Comparison of ENCODE assay signal across 24 mouse cellular contexts in genomic region chr2:3796543-3796942, GRCm38 (mm10).
A peak's percentile ranks its signal among the peaks of the same experiment; 100 is the strongest.
DNase-seq lines count a peak whose midpoint lies in the region; ATAC-seq and TF ChIP-seq lines count a peak whose summit lies in the region.
"Had no signal": no experiment of that assay in that cellular context is flagged by ENCODE, and none has a peak within 500 bp of the region (broad histone marks: within the 10 kb centered on the region; RNA-seq: fewer than 3 reads in every experiment).

No protein-coding gene starts in this region.

- no peaks in the 10 kb centered on the region for H3K4me1 ChIP-seq in hindbrain, postnatal 0 days (ENCODE audit: insufficient read depth, low read length)
- no peaks in the 10 kb centered on the region; the same call in 1 of the 2 replicates for H3K4me1 ChIP-seq in hindbrain, embryonic 14.5 days (replicated peaks; ENCODE audit: control insufficient read depth, insufficient read depth, low read length)
- H3K4me1 ChIP-seq in midbrain, embryonic 11.5 days (ENCODE audit: control insufficient read depth, insufficient read depth, low read length): no peaks in the 10 kb centered on the region
- 0 out of 2 replicates have a peak, but pooled peaks cover 3% of the 10 kb centered on the region for H3K4me1 ChIP-seq in midbrain, embryonic 13.5 days (replicated peaks)
- H3K4me1 ChIP-seq: hindbrain, embryonic 12.5 days had no signal

- H3K4me3 ChIP-seq in hindbrain, postnatal 0 days (ENCODE audit: low read length): no peak overlapping the region
- H3K4me3 ChIP-seq in hindbrain, embryonic 14.5 days (replicated peaks; ENCODE audit: low read length): no peak overlapping the region
- no peak overlapping the region for H3K4me3 ChIP-seq in midbrain, embryonic 11.5 days (ENCODE audit: low read depth, low read length)
- H3K4me3 ChIP-seq in midbrain, embryonic 13.5 days (replicated peaks): no peak overlapping the region
- H3K4me3 ChIP-seq: embryonic facial prominence, embryonic 10.5 days; embryonic facial prominence, embryonic 13.5 days; erythroblast, embryonic 14.5 days; forebrain, embryonic 12.5 days; forebrain, embryonic 15.5 days; hindbrain, embryonic 12.5 days had no signal

- H3K9ac ChIP-seq in hindbrain, postnatal 0 days (replicated peaks; ENCODE audit: low read length): no peak overlapping the region
- no peak overlapping the region for H3K9ac ChIP-seq in hindbrain, embryonic 14.5 days
- no peak overlapping the region for H3K9ac ChIP-seq in midbrain, embryonic 11.5 days (ENCODE audit: low read length)
- H3K9ac ChIP-seq in midbrain, embryonic 13.5 days (replicated peaks): no peak overlapping the region
- H3K9ac ChIP-seq: embryonic facial prominence, embryonic 13.5 days; forebrain, embryonic 12.5 days; forebrain, embryonic 15.5 days; hindbrain, embryonic 12.5 days had no signal

- H3K36me3 ChIP-seq in hindbrain, postnatal 0 days (ENCODE audit: insufficient read depth, low read length): no peaks in the 10 kb centered on the region
- no peaks in the 10 kb centered on the region for H3K36me3 ChIP-seq in hindbrain, embryonic 14.5 days (replicated peaks; ENCODE audit: control insufficient read depth, insufficient read depth)
- no peaks in the 10 kb centered on the region for H3K36me3 ChIP-seq in midbrain, embryonic 11.5 days (ENCODE audit: control insufficient read depth, insufficient read depth, low read length)
- H3K36me3 ChIP-seq in midbrain, embryonic 13.5 days: no peaks in the 10 kb centered on the region
- H3K36me3 ChIP-seq: embryonic facial prominence, embryonic 10.5 days; embryonic facial prominence, embryonic 13.5 days; forebrain, embryonic 12.5 days; forebrain, embryonic 15.5 days; hindbrain, embryonic 12.5 days had no signal

- H3K9me3 ChIP-seq in hindbrain, postnatal 0 days (ENCODE audit: low read length): no peaks in the 10 kb centered on the region
- no peaks in the 10 kb centered on the region for H3K9me3 ChIP-seq in hindbrain, embryonic 14.5 days (ENCODE audit: control insufficient read depth, low read length)
- no peaks in the 10 kb centered on the region for H3K9me3 ChIP-seq in midbrain, embryonic 11.5 days (ENCODE audit: control insufficient read depth, low read length)
- H3K9me3 ChIP-seq in midbrain, embryonic 13.5 days: no peaks in the 10 kb centered on the region
- H3K9me3 ChIP-seq: embryonic facial prominence, embryonic 10.5 days; embryonic facial prominence, embryonic 13.5 days; forebrain, embryonic 12.5 days; forebrain, embryonic 15.5 days; hindbrain, embryonic 12.5 days had no signal

- no peak for TF ChIP-seq POLR2A in brain, embryonic 14.5 days (IDR thresholded peaks at IDR 0.05; ENCODE audit: borderline replicate concordance, extremely low read depth, insufficient read depth, insufficient read length, poor library complexity, severe bottlenecking)

- H3K27ac ChIP-seq in hindbrain, postnatal 0 days: no peak overlapping the region
- no peak overlapping the region for H3K27ac ChIP-seq in hindbrain, embryonic 14.5 days
- H3K27ac ChIP-seq in midbrain, embryonic 11.5 days (ENCODE audit: low read depth, low read length): no peak overlapping the region
- H3K27ac ChIP-seq in midbrain, embryonic 13.5 days: no peak overlapping the region
- H3K27ac ChIP-seq: embryonic facial prominence, embryonic 10.5 days; embryonic facial prominence, embryonic 13.5 days; forebrain, embryonic 12.5 days; forebrain, embryonic 15.5 days; hindbrain, embryonic 12.5 days had no signal

- ATAC-seq in hindbrain, postnatal 0 days: no peak
- no peak for ATAC-seq in hindbrain, embryonic 14.5 days (ENCODE audit: low FRiP score)
- ATAC-seq in midbrain, embryonic 11.5 days (ENCODE audit: low FRiP score): no peak
- ATAC-seq in midbrain, embryonic 13.5 days: no peak
- no peak for ATAC-seq in frontal cortex, adult (ENCODE audit: low TSS enrichment)
- ATAC-seq: CD4-positive, CD25-positive, alpha-beta regulatory T cell, adult 4 months; forebrain, embryonic 15.5 days; hindbrain, embryonic 16.5 days; inflammation-experienced regulatory T-cells, adult 6 months had no signal

- DNase-seq in hindbrain, postnatal 0 days (ENCODE audit: low spot score): no peak
- no peak for DNase-seq in hindbrain, embryonic 14.5 days (ENCODE audit: low spot score)
- peak; percentile 68 for DNase-seq in midbrain, embryonic 11.5 days (ENCODE audit: low spot score, missing footprints)
- DNase-seq in brain, embryonic 14.5 days (ENCODE audit: low read depth): no peak
- DNase-seq in retina, embryonic 14.5 days (ENCODE audit: low spot score): peak; percentile 25
- DNase-seq in layer of hippocampus, adult 9-10 months (ENCODE audit: low spot score): no peak
- DNase-seq: adrenal gland, adult 2 months; adrenal gland, postnatal 14 days; cerebellum, adult 18-20 months; cerebellum, adult 9-10 months; cerebellum, postnatal 14 days; gastrocnemius, postnatal 25 days had no signal

- peak; percentile 51 for TF ChIP-seq CTCF in hindbrain, postnatal 0 days (IDR thresholded peaks at IDR 0.05; ENCODE audit: low read depth)
- peak; percentile 11; the same call in 1 of the 2 replicates for TF ChIP-seq CTCF in brain, embryonic 14.5 days (IDR thresholded peaks at IDR 0.05; ENCODE audit: borderline replicate concordance, extremely low read depth, insufficient read depth, insufficient read length)

- H3K4me2 ChIP-seq in hindbrain, postnatal 0 days (ENCODE audit: low read depth, low read length): no peak overlapping the region
- no peak overlapping the region for H3K4me2 ChIP-seq in hindbrain, embryonic 14.5 days (replicated peaks)
- no peak overlapping the region for H3K4me2 ChIP-seq in midbrain, embryonic 11.5 days
- H3K4me2 ChIP-seq in midbrain, embryonic 13.5 days (replicated peaks): no peak overlapping the region
- H3K4me2 ChIP-seq: embryonic facial prominence, embryonic 13.5 days; forebrain, embryonic 12.5 days; forebrain, embryonic 15.5 days; heart, embryonic 11.5 days; hindbrain, embryonic 12.5 days had no signal

- WGBS in hindbrain, postnatal 0 days: 67% methylated on average over 5 of the region's 5 CpGs
- WGBS in hindbrain, embryonic 14.5 days: 71% methylated on average over 5 of the region's 5 CpGs
- WGBS in midbrain, embryonic 11.5 days: 85% methylated on average over 5 of the region's 5 CpGs
- WGBS in midbrain, embryonic 13.5 days: 78% methylated on average over 5 of the region's 5 CpGs

- H3K27me3 ChIP-seq in hindbrain, postnatal 0 days (ENCODE audit: insufficient read depth, low read length): no peaks in the 10 kb centered on the region
- H3K27me3 ChIP-seq in hindbrain, embryonic 14.5 days (ENCODE audit: control insufficient read depth, insufficient read depth, low read length): no peaks in the 10 kb centered on the region
- H3K27me3 ChIP-seq in midbrain, embryonic 11.5 days (ENCODE audit: control insufficient read depth, insufficient read depth, low read length): no peaks in the 10 kb centered on the region
- 0 out of 2 replicates have a peak, but pooled peaks cover 5% of the 10 kb centered on the region for H3K27me3 ChIP-seq in midbrain, embryonic 13.5 days
- H3K27me3 ChIP-seq: forebrain, embryonic 12.5 days; forebrain, embryonic 15.5 days had no signal

Comparison
In these comparisons a context has a peak if more than half of its experiments do, and no peak if none do; other contexts are left out.
1. DNase-seq: peak in midbrain, embryonic 11.5 days (single experiment) and retina, embryonic 14.5 days (single experiment); none in hindbrain, postnatal 0 days (single experiment), hindbrain, embryonic 14.5 days (single experiment), brain, embryonic 14.5 days (single experiment) and layer of hippocampus, adult 9-10 months (single experiment).